Mouse (Mus musculus) urinary bladder, postnatal 10 days (tissue): ENCODE results near the gene Spata4.
"Not testable (repeated sequence)": the region's sequence is repeated elsewhere in the genome, so short reads cannot be mapped to it uniquely, and the experiment has no call there.

ENCODE experiments used
- DNase-seq: peaks from one replicate; pipeline ENCODE4 v3.0.0; 2022; ENCODE audit warnings: low spot score

The Spata4 gene

GRCm38 (mm10) chr8:54600671-54601251 lies at the start of gene Spata4:
Gene Spata4 (plus strand): TSS chr8:54600781.
- no peak for DNase-seq

- no peak for DNase-seq
Observed at GRCm38 (mm10) chr8:54554921-54555320, 45.7 kb upstream of the Spata4 start.

GRCm38 (mm10) chr8:54562137-54562536 lies 38.4 kb upstream of the Spata4 start:
- no peak for DNase-seq

GRCm38 (mm10) chr8:54565181-54565580 lies 35.4 kb upstream of the Spata4 start:
- DNase-seq, result no peak

- no peak for DNase-seq
Observed at GRCm38 (mm10) chr8:54565603-54566260, 34.8 kb upstream of the Spata4 start.

- DNase-seq, result no peak
Observed at GRCm38 (mm10) chr8:54567168-54567567, 33.4 kb upstream of the Spata4 start.

- no peak for DNase-seq
Observed at GRCm38 (mm10) chr8:54570618-54571609, 29.7 kb upstream of the Spata4 start.

- no peak for DNase-seq
Observed at GRCm38 (mm10) chr8:54581436-54581835, 19.1 kb upstream of the Spata4 start.

- no peak for DNase-seq
Observed at GRCm38 (mm10) chr8:54582886-54583285, 17.7 kb upstream of the Spata4 start.

- DNase-seq, result no peak
Observed at GRCm38 (mm10) chr8:54594634-54595033, 5.9 kb upstream of the Spata4 start.

- DNase-seq, result no peak
Observed at GRCm38 (mm10) chr8:54596051-54596450, 4.5 kb upstream of the Spata4 start.

GRCm38 (mm10) chr8:54596940-54597339 lies 3.6 kb upstream of the Spata4 start:
- no peak for DNase-seq

GRCm38 (mm10) chr8:54597386-54597785 lies 3.2 kb upstream of the Spata4 start:
- no peak for DNase-seq

- DNase-seq, result no peak
Observed at GRCm38 (mm10) chr8:54603440-54603839, 2.9 kb downstream of the Spata4 start.

GRCm38 (mm10) chr8:54609336-54609735 lies 8.8 kb downstream of the Spata4 start:
- no peak for DNase-seq

GRCm38 (mm10) chr8:54610238-54610637 lies 9.7 kb downstream of the Spata4 start:
- no peak for DNase-seq

- not testable (repeated sequence) for DNase-seq
Observed at GRCm38 (mm10) chr8:54616710-54617109, 16.1 kb downstream of the Spata4 start.

GRCm38 (mm10) chr8:54638634-54639033 lies 38.1 kb downstream of the Spata4 start:
- no peak for DNase-seq
